Mouse (Mus musculus): ENCODE results near the gene Ankrd12. TPM values are rescaled to one million over a fixed set of nuclear protein-coding genes. Genes with fewer than 3 reads are reported as not detected.

Ankrd12 gene
- total RNA-seq (2023) = 65.3 TPM

GRCm38 (mm10) chr17:66076934-66077333 is at the start of gene Ankrd12:
TSS of gene Ankrd12 (minus strand) at chr17:66077089.

GRCm38 (mm10) chr17:66123066-66123815 is 46.4 kb upstream of the Ankrd12 start, which contains the start of gene Ddx11:
TSS of gene Ddx11 (plus strand) at chr17:66123520.

GRCm38 (mm10) chr17:66111402-66111959 is 34.6 kb upstream of the Ankrd12 start, which contains the start of gene Washc1:
TSS of gene Washc1 (plus strand) at chr17:66111545.

GRCm38 (mm10) chr17:66101380-66102330 is 24.8 kb upstream of the Ankrd12 start, which contains the start of gene Ndufv2:
TSS of gene Ndufv2 (minus strand) at chr17:66101559.

GRCm38 (mm10) chr17:65950622-65951404 is 126.1 kb downstream of the Ankrd12 start, which contains the start of gene Twsg1:
TSS of gene Twsg1 (minus strand) at chr17:65951226.

Other genes starting within 250 kb of the Ankrd12 start
- gene Ralbp1, start 191.3 kb downstream of the Ankrd12 start, total RNA-seq (2023) = 41.7 TPM
- 17.8 TPM for gene Twsg1, start 125.9 kb downstream of the Ankrd12 start, total RNA-seq (2023)
- gene Ndufv2, start 24.5 kb upstream of the Ankrd12 start, total RNA-seq (2023) = 66.5 TPM
- 44.5 TPM for gene Washc1, start 34.5 kb upstream of the Ankrd12 start, total RNA-seq (2023)
- 21.6 TPM for gene Ddx11, start 46.4 kb upstream of the Ankrd12 start, total RNA-seq (2023)

Data from CD8-positive naive resting alpha-beta T cell, adult 57 days (primary cell).